Mouse (Mus musculus): ENCODE measurements around the gene Sept11. TPM values are rescaled to one million over a fixed set of nuclear protein-coding genes. Genes with fewer than 3 reads are reported as not detected.

Sept11 gene
- total RNA-seq (2014; rRNA removed): 79.3 and 88.1 TPM in 2 replicates
- polyA plus RNA-seq (2015; fragmentation: Nextera tagmentation; extraction: Ambion mirVana): 92.2 and 92.5 TPM in 2 replicates

DNA sequence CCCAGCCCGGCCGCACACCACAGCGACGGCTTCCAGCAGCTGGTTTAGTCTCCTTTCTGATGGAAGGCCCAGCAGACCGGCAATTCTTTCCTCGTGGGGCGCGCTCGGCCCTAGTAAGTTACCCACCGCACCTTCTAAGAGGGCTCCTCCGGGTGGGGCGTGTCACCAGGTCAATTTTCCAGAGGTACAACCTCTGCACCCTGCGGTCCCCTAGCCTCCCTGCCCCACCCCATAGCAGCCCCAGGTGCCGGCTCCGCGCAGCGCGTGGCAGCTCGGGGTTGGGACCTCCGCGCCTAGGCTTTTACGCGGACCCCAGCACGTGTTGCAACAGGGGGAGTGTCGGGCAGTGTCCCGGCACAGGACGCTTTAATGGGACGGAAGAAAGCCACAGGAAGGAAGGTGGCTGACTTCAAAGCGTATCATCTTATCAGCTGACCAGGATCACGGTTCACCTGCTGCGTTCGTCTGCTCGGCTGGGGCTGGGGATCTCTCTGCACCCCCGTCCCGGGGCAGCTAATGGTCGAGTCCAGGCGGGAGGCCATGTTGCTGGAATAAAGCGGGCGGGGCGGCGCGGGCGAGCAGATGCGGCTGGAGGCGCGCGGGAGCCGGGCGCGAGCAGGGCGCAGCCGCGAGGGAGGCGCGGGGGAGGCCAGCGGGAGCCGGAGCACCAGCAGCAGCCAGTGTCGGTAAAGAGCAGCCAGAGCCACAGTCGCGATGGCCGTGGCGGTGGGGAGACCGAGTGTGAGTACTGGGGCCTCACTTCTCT, at the start of gene Sept11:
TSS of gene Sept11 (plus strand) at position 581 of the 766 bp plus-strand sequence.
- ATAC-seq: peak; percentile 93
- Histone ChIP-seq H3K4me2 (ENCODE audit: low read depth, low read length) (peak within 1 kb of the TSS; percentile 97), H3K36me3 (ENCODE audit: insufficient read depth, low read length) (no peaks in the 10 kb centered on the region), H3K27me3 (ENCODE audit: insufficient read depth, low read length) (no peaks in the 10 kb centered on the region), H3K4me3 (ENCODE audit: low read length) (peak within 1 kb of the TSS; percentile 86), H3K9ac (replicated peaks; ENCODE audit: low read length) (peak within 1 kb of the TSS; percentile 84), H3K9me3 (ENCODE audit: low read length) (no peaks in the 10 kb centered on the region), H3K27ac (peak within 1 kb of the TSS; percentile 90), H3K4me1 (ENCODE audit: insufficient read depth, low read length) (peaks cover 31% of the 10 kb centered on the region)
- DNase-seq (ENCODE audit: low spot score): peak; percentile 94
- WGBS: under 1% methylated on average over 63 of the region's 63 CpGs
- TF ChIP-seq CTCF (IDR thresholded peaks at IDR 0.05; ENCODE audit: low read depth): no peak

GRCm38 (mm10) chr5:93043688-93044583, 49.3 kb upstream of the Sept11 start:
- H3K36me3 ChIP-seq (ENCODE audit: insufficient read depth, low read length): no peaks in the 10 kb centered on the region
- peaks cover 11% of the 10 kb centered on the region; the same call in 1 of the 2 replicates for H3K4me1 ChIP-seq (ENCODE audit: insufficient read depth, low read length)
- TF ChIP-seq CTCF (IDR thresholded peaks at IDR 0.05; ENCODE audit: low read depth): no peak
- 0 out of 2 replicates have a peak, but pooled peaks have one; percentile 21 for ATAC-seq
- H3K4me3 ChIP-seq (ENCODE audit: low read length): peak overlapping the region; percentile 53
- no peak for DNase-seq (ENCODE audit: low spot score)
- no peaks in the 10 kb centered on the region for H3K9me3 ChIP-seq (ENCODE audit: low read length)
- H3K27me3 ChIP-seq (ENCODE audit: insufficient read depth, low read length): peaks cover 30% of the 10 kb centered on the region
- no peak overlapping the region for H3K27ac ChIP-seq
- H3K4me2 ChIP-seq (ENCODE audit: low read depth, low read length): peak overlapping the region; percentile 94
- H3K9ac ChIP-seq (replicated peaks; ENCODE audit: low read length): no peak overlapping the region
- 4% methylated on average over 63 of the region's 69 CpGs for WGBS

DNA sequence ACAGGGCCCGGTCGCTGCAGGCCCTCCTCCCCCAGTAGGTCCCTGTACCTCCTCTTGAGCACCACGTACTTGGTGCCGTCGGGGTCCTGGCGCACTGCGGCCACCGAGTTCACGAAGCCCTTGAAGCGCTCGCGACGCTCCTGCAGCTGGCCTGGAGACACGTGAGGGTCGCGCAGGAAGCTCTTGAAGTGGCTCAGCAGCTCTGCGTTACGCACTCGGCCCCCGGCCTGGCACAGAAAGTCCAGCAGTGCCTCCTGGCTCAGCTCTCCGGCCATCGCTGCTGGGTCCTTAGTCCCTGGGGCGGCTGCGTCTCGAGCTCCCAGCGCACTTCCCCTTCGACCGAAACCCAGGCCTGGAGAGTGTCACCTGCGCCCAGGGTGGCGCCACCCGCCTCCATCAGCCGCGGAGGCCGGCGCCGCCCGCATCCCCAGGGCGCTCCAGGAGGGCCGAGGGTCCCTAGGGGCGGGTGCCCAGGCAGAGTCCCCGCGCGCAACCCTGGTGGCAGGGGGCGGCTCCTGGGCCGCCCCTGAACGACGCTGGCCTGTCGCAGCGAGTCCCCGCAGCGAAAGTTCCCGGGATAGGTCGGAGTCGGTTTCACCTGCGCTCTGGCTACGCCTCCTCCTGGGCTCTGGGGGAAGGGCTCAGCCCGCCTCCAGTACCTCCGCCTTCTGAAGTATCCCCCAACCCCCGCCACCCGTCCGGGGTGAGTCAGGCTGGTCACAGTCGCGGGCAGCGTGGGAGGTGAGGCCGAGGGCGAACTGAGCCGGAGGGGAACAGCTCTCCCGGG, 48.5 kb upstream of the Sept11 start, which contains the start of gene Sowahb:
TSS of gene Sowahb (minus strand) at position 439 of the 787 bp plus-strand sequence.
- Histone ChIP-seq H3K9me3 (ENCODE audit: low read length) (no peaks in the 10 kb centered on the region), H3K27me3 (ENCODE audit: insufficient read depth, low read length) (peaks cover 30% of the 10 kb centered on the region), H3K9ac (replicated peaks; ENCODE audit: low read length) (peak within 1 kb of the TSS; percentile 48), H3K4me1 (ENCODE audit: insufficient read depth, low read length) (peaks cover 11% of the 10 kb centered on the region; the same call in 1 of the 2 replicates), H3K27ac (no peak within 1 kb of the TSS), H3K4me3 (ENCODE audit: low read length) (peak within 1 kb of the TSS; percentile 53), H3K4me2 (ENCODE audit: low read depth, low read length) (peak within 1 kb of the TSS; percentile 94), H3K36me3 (ENCODE audit: insufficient read depth, low read length) (no peaks in the 10 kb centered on the region)
- no peak for DNase-seq (ENCODE audit: low spot score)
- WGBS: 1% methylated on average over 68 of the region's 68 CpGs
- TF ChIP-seq CTCF (IDR thresholded peaks at IDR 0.05; ENCODE audit: low read depth): 0 out of 2 replicates have a peak, but pooled peaks have one; percentile 15
- peak; percentile 64 for ATAC-seq

- Histone ChIP-seq H3K9ac (replicated peaks; ENCODE audit: low read length) (peak overlapping the region; percentile 48), H3K4me2 (ENCODE audit: low read depth, low read length) (peak overlapping the region; percentile 94), H3K27me3 (ENCODE audit: insufficient read depth, low read length) (peaks cover 30% of the 10 kb centered on the region), H3K4me3 (ENCODE audit: low read length) (peak overlapping the region; percentile 53), H3K4me1 (ENCODE audit: insufficient read depth, low read length) (peaks cover 11% of the 10 kb centered on the region; the same call in 1 of the 2 replicates), H3K27ac (no peak overlapping the region), H3K9me3 (ENCODE audit: low read length) (no peaks in the 10 kb centered on the region), H3K36me3 (ENCODE audit: insufficient read depth, low read length) (no peaks in the 10 kb centered on the region)
- ATAC-seq (no peak), DNase-seq (ENCODE audit: low spot score) (no peak)
- WGBS: under 1% methylated on average over 19 of the region's 19 CpGs
- no peak for TF ChIP-seq CTCF (IDR thresholded peaks at IDR 0.05; ENCODE audit: low read depth)
Observed at GRCm38 (mm10) chr5:93045371-93045714, 47.9 kb upstream of the Sept11 start.

GRCm38 (mm10) chr5:93046306-93046845, 46.9 kb upstream of the Sept11 start:
- Histone ChIP-seq H3K9me3 (ENCODE audit: low read length) (no peaks in the 10 kb centered on the region), H3K4me1 (ENCODE audit: insufficient read depth, low read length) (peaks cover 11% of the 10 kb centered on the region; the same call in 1 of the 2 replicates), H3K4me3 (ENCODE audit: low read length) (no peak overlapping the region), H3K9ac (replicated peaks; ENCODE audit: low read length) (no peak overlapping the region), H3K36me3 (ENCODE audit: insufficient read depth, low read length) (no peaks in the 10 kb centered on the region), H3K4me2 (ENCODE audit: low read depth, low read length) (no peak overlapping the region), H3K27me3 (ENCODE audit: insufficient read depth, low read length) (peaks cover 28% of the 10 kb centered on the region), H3K27ac (no peak overlapping the region)
- no peak for ATAC-seq
- TF ChIP-seq CTCF (IDR thresholded peaks at IDR 0.05; ENCODE audit: low read depth): no peak
- WGBS: 38% methylated on average over 5 of the region's 5 CpGs
- no peak for DNase-seq (ENCODE audit: low spot score)

Measured in hindbrain, postnatal 0 days (tissue).